Mouse (Mus musculus): ENCODE results near the gene Aldh1b1. TPM values are rescaled to one million over a fixed set of nuclear protein-coding genes. Genes with fewer than 3 reads are reported as not detected.

The Aldh1b1 gene
- total RNA-seq (2023), result 4.0 TPM

DNA sequence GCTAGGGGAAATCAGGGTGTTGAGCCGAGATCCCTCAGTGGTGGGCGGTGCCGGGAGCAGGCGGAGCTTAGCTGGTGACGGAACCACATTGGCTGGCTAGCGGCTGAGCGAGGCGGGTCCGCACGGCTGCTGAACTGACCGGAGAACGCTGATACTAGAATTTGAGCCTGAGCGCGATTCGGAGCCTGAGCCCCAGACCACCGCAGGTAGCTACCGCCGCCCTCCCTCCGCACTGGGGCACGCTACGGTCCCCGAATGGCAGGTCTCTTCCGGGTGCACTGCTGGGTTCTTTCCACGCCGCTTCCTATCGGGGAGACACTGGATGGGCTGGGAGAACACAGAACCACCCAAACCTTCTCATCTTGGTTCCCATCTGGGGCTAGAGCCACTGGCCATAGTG is at the start of gene Aldh1b1:
TSS of gene Aldh1b1 (plus strand) at position 59 of the 400 bp plus-strand sequence.

DNA sequence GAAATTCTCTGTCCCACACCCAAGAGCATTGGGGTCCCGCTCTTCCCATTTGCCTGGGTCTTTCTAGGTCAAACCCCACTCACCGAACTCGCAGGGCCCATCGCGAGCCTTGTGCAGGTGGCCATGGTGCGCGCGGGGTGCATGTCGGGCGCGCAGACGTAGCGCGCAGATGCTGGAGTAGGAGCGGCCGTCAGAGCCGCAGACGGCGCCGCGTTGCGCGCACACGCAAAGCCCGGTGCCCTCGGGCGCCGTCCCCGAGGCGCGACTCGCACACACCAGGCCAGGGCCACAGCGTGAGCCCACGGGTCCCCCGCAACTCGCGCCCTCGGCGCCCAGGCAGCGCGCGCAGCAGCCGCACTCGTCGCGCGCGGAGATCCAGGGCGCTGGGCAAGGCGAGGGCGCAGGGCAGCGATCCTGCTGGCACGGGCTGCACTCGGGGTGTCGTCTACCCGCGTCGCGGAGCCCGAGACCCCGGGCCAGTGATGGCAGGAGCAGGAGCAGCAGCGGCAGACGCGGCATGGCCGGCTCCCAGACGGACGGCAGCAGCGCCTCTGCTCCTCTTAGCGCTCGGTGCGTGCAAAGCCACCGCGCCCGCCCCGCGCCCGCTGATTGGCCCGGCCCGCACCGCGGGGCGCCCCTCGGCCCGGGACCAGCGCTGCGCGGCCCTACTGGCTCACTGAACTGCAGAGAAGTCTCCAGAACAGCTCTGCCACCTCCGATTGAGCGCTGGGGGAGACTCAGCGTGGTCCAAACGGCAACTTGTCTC is 27.6 kb downstream of the Aldh1b1 start, which contains the start of gene Igfbpl1:
TSS of gene Igfbpl1 (minus strand) at position 649 of the 766 bp plus-strand sequence.

DNA sequence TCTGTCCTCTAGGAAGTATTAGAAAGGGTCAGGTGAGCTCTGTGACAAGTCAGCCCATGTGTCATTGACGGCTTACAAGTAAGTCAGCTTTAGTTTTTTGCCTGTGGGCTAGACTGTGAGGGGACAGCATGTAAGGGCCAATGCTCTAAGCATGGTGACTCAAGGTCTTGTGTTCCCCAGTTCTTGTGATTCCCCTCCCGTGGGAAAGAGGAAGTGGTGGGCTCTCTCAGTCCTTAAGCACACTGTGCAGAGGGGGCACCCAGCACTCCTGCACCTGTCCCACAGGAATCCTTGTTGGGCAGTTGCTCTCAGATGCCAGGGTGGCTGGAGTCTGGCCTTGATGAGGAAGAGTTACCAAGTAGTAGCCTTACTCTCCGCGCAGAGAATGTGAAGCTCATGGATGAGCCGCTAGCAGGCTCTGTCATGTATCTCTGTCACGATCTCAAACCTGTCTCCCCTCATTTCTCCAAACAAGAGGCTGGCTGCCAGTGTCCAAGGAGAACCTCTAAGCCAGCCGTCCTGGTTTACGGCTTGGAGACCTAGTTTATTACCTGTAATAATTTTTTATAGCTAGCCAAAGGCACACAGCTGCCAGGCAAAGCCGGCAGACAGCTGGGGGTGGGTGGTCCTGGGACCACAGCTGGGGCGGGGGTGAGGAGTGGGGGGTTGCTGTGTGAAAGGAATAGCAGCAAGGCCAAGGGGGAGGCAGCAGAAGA is 49.4 kb downstream of the Aldh1b1 start, which contains the start of gene Stra6l:
TSS of gene Stra6l (plus strand) at position 556 of the 716 bp plus-strand sequence.

Other genes starting within 250 kb of the Aldh1b1 start
- gene Igfbpl1, start 27.9 kb downstream of the Aldh1b1 start, total RNA-seq (2023), result not detected
- 0.26 TPM for gene Stra6l, start 49.6 kb downstream of the Aldh1b1 start, total RNA-seq (2023)
- not detected for gene Ccdc180, start 91.3 kb downstream of the Aldh1b1 start, total RNA-seq (2023)
- gene Tdrd7, start 166.3 kb downstream of the Aldh1b1 start, total RNA-seq (2023), result 4.4 TPM
- 0.47 TPM for gene Tmod1, start 239.9 kb downstream of the Aldh1b1 start, total RNA-seq (2023)